Mouse (Mus musculus): ENCODE measurements at regions not wholly inside any gene's neighbourhood (a gene's known extent, or its start where the extent isn't known, plus 50 kb on each side); places are given as distances from the start of the nearest gene placed in this dataset.

- no peaks in the 10 kb centered on the region for H3K36me3 ChIP-seq (replicated peaks in 1 of 2; ENCODE audit: control insufficient read depth in 1 of 2, insufficient read depth in 1 of 2, low read length in 1 of 2)
- H3K4me3 ChIP-seq (replicated peaks in 1 of 3; ENCODE audit: low read depth in 2 of 3, low read length in 2 of 3, poor library complexity in 1 of 3): no peak overlapping the region
- no peak for TF ChIP-seq JUND (conservative IDR thresholded peaks at IDR 0.05; ENCODE audit: low read depth, low read length)
- TF ChIP-seq CTCF (conservative IDR thresholded peaks at IDR 0.05 in 1 of 2, IDR thresholded peaks at IDR 0.05 in 1 of 2; ENCODE audit: low read depth in 2 of 2, low read length in 2 of 2): no peak
- no peak for TF ChIP-seq BHLHE40 (IDR thresholded peaks at IDR 0.05; ENCODE audit: low read depth, low read length)
- TF ChIP-seq RAD21 (IDR thresholded peaks at IDR 0.05; ENCODE audit: low read depth, low read length): no peak
- TF ChIP-seq NELFE (IDR thresholded peaks at IDR 0.05; ENCODE audit: low read depth, low read length): no peak
- TF ChIP-seq POLR2A (IDR thresholded peaks at IDR 0.05; ENCODE audit: low read depth, low read length): no peak
- no peak for TF ChIP-seq MYC (IDR thresholded peaks at IDR 0.05; ENCODE audit: low read depth, low read length)
- no peak for TF ChIP-seq GABPA (IDR thresholded peaks at IDR 0.05; ENCODE audit: insufficient replicate concordance, low read depth, low read length)
- no peak for TF ChIP-seq IRF4 (IDR thresholded peaks at IDR 0.05; ENCODE audit: low read depth, low read length)
- TF ChIP-seq JUN (IDR thresholded peaks at IDR 0.05; ENCODE audit: insufficient read depth, low read depth, low read length): no peak
- no peak for TF ChIP-seq ZKSCAN1 (IDR thresholded peaks at IDR 0.05; ENCODE audit: borderline replicate concordance, low read depth, low read length)
- no peak overlapping the region for H3K27ac ChIP-seq (ENCODE audit: insufficient read depth, low read depth)
- no peak overlapping the region for H3K4me2 ChIP-seq (ENCODE audit: insufficient read depth, low read depth, poor library complexity, severe bottlenecking)
- dilution Hi-C loops (cut with MboI; ENCODE audit: extremely low pct_ligation_motif_present, extremely low pct_unique_long_range_greater_than_20kb, low sequenced_read_pairs) (no loop called here), in situ Hi-C loops (cut with MboI; ENCODE audit: low pct_ligation_motif_present, low pct_unique_long_range_greater_than_20kb, low sequenced_read_pairs) (no loop called here)
- no peak overlapping the region for H3K9ac ChIP-seq (ENCODE audit: insufficient read depth, low read depth)
- H3K9me3 ChIP-seq (replicated peaks; ENCODE audit: low read length): no peaks in the 10 kb centered on the region
- no peaks in the 10 kb centered on the region for H3K4me1 ChIP-seq (ENCODE audit: control insufficient read depth in 1 of 2, insufficient read depth in 2 of 2)
- no peak for DNase-seq (ENCODE audit: extremely low read depth)
- H3K27me3 ChIP-seq (replicated peaks): no peaks in the 10 kb centered on the region
- H3K79me2 ChIP-seq (replicated peaks; ENCODE audit: control insufficient read depth, extremely low read depth, insufficient read depth, poor library complexity, severe bottlenecking): no peaks in the 10 kb centered on the region
Observed at GRCm38 (mm10) chr2:19108753-19109152, 90.3 kb upstream of the Armc3 start.

GRCm38 (mm10) chr2:19119871-19120270, 79.2 kb upstream of the Armc3 start:
- Histone ChIP-seq H3K4me3 (replicated peaks in 1 of 3; ENCODE audit: low read depth in 2 of 3, low read length in 2 of 3, poor library complexity in 1 of 3) (no peak overlapping the region), H3K4me1 (ENCODE audit: control insufficient read depth in 1 of 2, insufficient read depth in 2 of 2) (peaks cover 4 to 5% of the 10 kb centered on the region in 2 experiments; a peak in 2 of 4 replicates), H3K9me3 (replicated peaks; ENCODE audit: low read length) (no peaks in the 10 kb centered on the region), H3K79me2 (replicated peaks; ENCODE audit: control insufficient read depth, extremely low read depth, insufficient read depth, poor library complexity, severe bottlenecking) (no peaks in the 10 kb centered on the region), H3K27ac (ENCODE audit: insufficient read depth, low read depth) (no peak overlapping the region), H3K36me3 (replicated peaks in 1 of 2; ENCODE audit: control insufficient read depth in 1 of 2, insufficient read depth in 1 of 2, low read length in 1 of 2) (no peaks in the 10 kb centered on the region), H3K4me2 (ENCODE audit: insufficient read depth, low read depth, poor library complexity, severe bottlenecking) (no peak overlapping the region), H3K9ac (ENCODE audit: insufficient read depth, low read depth) (no peak overlapping the region), H3K27me3 (replicated peaks) (no peaks in the 10 kb centered on the region)
- in situ Hi-C loops (cut with MboI; ENCODE audit: low pct_ligation_motif_present, low pct_unique_long_range_greater_than_20kb, low sequenced_read_pairs): no loop called here
- dilution Hi-C loops (cut with MboI; ENCODE audit: extremely low pct_ligation_motif_present, extremely low pct_unique_long_range_greater_than_20kb, low sequenced_read_pairs): no loop called here
- TF ChIP-seq ELF1 (IDR thresholded peaks at IDR 0.05; ENCODE audit: low read depth, low read length) (no peak), SIN3A (IDR thresholded peaks at IDR 0.05; ENCODE audit: low read length) (no peak), PAX5 (IDR thresholded peaks at IDR 0.05; ENCODE audit: low read length) (no peak), SMC3 (IDR thresholded peaks at IDR 0.05; ENCODE audit: low read depth, low read length) (no peak), HCFC1 (IDR thresholded peaks at IDR 0.05; ENCODE audit: low read depth, low read length) (no peak), KAT2A (IDR thresholded peaks at IDR 0.05; ENCODE audit: insufficient replicate concordance, low read length) (no peak), ETS1 (conservative IDR thresholded peaks at IDR 0.05; ENCODE audit: low read depth, low read length) (no peak), MAFK (IDR thresholded peaks at IDR 0.05; ENCODE audit: insufficient replicate concordance, low read length) (no peak), MAZ (IDR thresholded peaks at IDR 0.05; ENCODE audit: low read depth, low read length) (no peak), POLR2A (IDR thresholded peaks at IDR 0.05; ENCODE audit: low read depth, low read length) (no peak), CHD2 (IDR thresholded peaks at IDR 0.05; ENCODE audit: low read length) (no peak), UBTF (IDR thresholded peaks at IDR 0.05; ENCODE audit: low read depth, low read length) (no peak), POLR2AphosphoS2 (IDR thresholded peaks at IDR 0.05; ENCODE audit: low read depth, low read length) (no peak), MYC (IDR thresholded peaks at IDR 0.05; ENCODE audit: low read depth, low read length) (no peak), MAX (IDR thresholded peaks at IDR 0.05; ENCODE audit: low read length) (no peak), RAD21 (IDR thresholded peaks at IDR 0.05; ENCODE audit: low read depth, low read length) (no peak), EP300 (IDR thresholded peaks at IDR 0.05; ENCODE audit: low read length) (no peak), GABPA (IDR thresholded peaks at IDR 0.05; ENCODE audit: insufficient replicate concordance, low read depth, low read length) (no peak)
- peak; percentile 5 for DNase-seq (ENCODE audit: extremely low read depth)
